Mouse (Mus musculus) central nervous system, embryonic 14 days (tissue): ENCODE results near the gene Gm20425. TPM values are rescaled to one million over a fixed set of nuclear protein-coding genes. Genes with fewer than 3 reads are reported as not detected.

Experiments
- polyA plus RNA-seq: library from polyadenylated mRNA; depleted of rRNA; stranded (reverse); fragments of >200 nt; gene quantifications from 2 replicates; pipeline ENCODE4 v1.2.3, GENCODE M21; 2012; rRNA removed

The Gm20425 gene
- not detected in 2 replicates for polyA plus RNA-seq

GRCm38 (mm10) chr9:103230151-103230951 lies at the start of gene Gm20425, which contains the start of gene Trf:
Gene Gm20425 (minus strand): TSS chr9:103230307.
Gene Trf (minus strand): TSS chr9:103230444.

DNA sequence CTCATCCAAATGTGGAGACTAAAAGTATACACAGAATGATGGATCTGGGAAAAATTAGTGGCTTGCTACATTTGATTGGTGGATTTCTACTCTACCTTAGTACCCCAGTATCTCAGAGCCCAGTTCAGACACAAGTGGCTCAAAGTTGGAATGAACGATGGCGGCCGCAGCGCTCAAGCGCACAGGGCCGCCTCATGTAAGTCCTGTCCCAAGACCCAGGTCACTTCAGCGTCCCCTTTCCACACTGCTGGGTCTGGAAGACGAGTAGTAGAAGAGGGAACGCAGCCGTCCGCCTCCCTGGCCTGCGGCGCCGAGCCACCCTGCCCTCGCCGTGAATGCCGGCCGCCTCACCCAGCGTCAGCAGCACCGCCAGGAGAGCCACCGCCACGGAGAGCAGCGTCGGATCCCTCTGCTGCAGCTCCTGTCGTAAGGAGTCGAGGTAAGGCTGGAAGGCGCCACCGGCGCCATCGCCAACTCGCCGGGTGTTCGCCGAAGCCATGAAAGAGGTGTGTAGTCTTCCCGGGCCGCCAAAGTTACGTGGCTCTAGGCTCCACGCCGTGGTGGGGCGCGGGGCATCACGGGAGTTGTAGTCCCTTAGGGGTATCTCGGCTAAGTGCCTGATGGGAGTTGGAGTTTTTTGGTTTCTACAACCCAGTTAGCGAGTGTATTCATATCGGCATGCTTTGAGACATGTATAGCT lies 28.4 kb downstream of the Gm20425 start, which contains the start of gene Srprb:
TSS of gene Srprb (minus strand) at position 577 of the 700 bp plus-strand sequence.

Other genes starting within 250 kb of the Gm20425 start
- 1.1 and 2.4 TPM in 2 replicates for gene Slco2a1, start 241.6 kb downstream of the Gm20425 start, polyA plus RNA-seq
- 66.3 and 82.1 TPM in 2 replicates for gene Rab6b, start 118.5 kb downstream of the Gm20425 start, polyA plus RNA-seq
- 52.3 and 55.7 TPM in 2 replicates for gene Srprb, start 28.2 kb downstream of the Gm20425 start, polyA plus RNA-seq
- gene Trf, start 137 bp upstream of the Gm20425 start, polyA plus RNA-seq: 12.3 and 14.5 TPM in 2 replicates
- gene 1300017J02Rik, start 74.8 kb upstream of the Gm20425 start, polyA plus RNA-seq: 0.59 and 0.79 TPM in 2 replicates
- gene Topbp1, start 74.9 kb upstream of the Gm20425 start, polyA plus RNA-seq: 46.2 and 54.2 TPM in 2 replicates
- gene Cdv3, start 135.5 kb upstream of the Gm20425 start, polyA plus RNA-seq: 70.8 and 71.7 TPM in 2 replicates